Mouse (Mus musculus) CD4-positive, CD25-positive, alpha-beta regulatory T cell, adult 2 months (primary cell): Measurements from ENCODE around the gene H2al2c.
"Not testable (repeated sequence)": the region's sequence is repeated elsewhere in the genome, so short reads cannot be mapped to it uniquely, and the experiment has no call there.

Experiments
- DNase-seq: peaks from one replicate; pipeline ENCODE4 v3.0.0-alpha.2; 2012; ENCODE audit warnings: low read depth, low spot score

H2al2c gene

DNA sequence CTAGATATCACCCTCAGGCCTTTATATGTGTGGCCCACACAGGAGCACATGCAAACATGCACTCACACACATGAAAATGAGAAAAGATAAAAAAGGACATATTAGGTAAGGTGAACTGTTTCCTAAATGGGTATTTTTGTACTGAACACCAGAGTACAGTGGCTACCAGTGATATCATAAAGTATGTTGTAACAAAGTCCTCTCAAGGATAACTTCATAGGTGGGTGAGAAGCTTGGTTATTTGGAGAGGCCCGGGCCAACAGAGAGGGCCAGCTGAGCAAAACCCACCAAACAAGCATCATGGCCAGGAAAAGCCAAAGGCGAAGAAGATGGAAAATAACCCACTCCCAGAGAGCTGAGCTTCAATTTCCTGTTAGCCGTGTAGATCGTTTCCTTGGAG lies at the start of gene H2al2c:
Gene H2al2c, plus strand, starts transcription at position 301 of the 400 bp plus-strand sequence.
- not testable (repeated sequence) for DNase-seq
